Mouse (Mus musculus) ES-Bruce4 (cell line): ENCODE results near the gene Pex13. TPM values are rescaled to one million over a fixed set of nuclear protein-coding genes. Genes with fewer than 3 reads are reported as not detected.

Experiments
- H3K27ac ChIP-seq: 2 replicates; pipeline ENCODE4 v1.5.1; 2012; ENCODE audit warnings: low read length, inconsistent platforms; ENCODE audit not compliant: insufficient read depth
- H3K27me3 ChIP-seq: 2 replicates; pipeline ENCODE4 v1.6.1; 2012; ENCODE audit warnings: mild to moderate bottlenecking, low read length, inconsistent platforms; ENCODE audit not compliant: control insufficient read depth, poor library complexity, insufficient read depth, severe bottlenecking
- H3K36me3 ChIP-seq: 2 replicates; pipeline ENCODE4 v1.6.1; 2012; ENCODE audit warnings: inconsistent platforms, mild to moderate bottlenecking, low read length, moderate library complexity; ENCODE audit not compliant: control insufficient read depth, poor library complexity, insufficient read depth, severe bottlenecking
- H3K4me1 ChIP-seq: one replicate; pipeline ENCODE4 v1.8.1; 2011; ENCODE audit warnings: low read length; ENCODE audit not compliant: control insufficient read depth, insufficient read depth
- H3K4me3 ChIP-seq: 2 replicates; pipeline ENCODE4 v1.5.1; 2011; ENCODE audit warnings: low read depth, mild to moderate bottlenecking, low read length
- H3K9ac ChIP-seq: 2 replicates; pipeline ENCODE4 v1.6.1; 2012; ENCODE audit warnings: low read depth, mild to moderate bottlenecking, inconsistent platforms; ENCODE audit not compliant: poor library complexity, severe bottlenecking
- H3K9me3 ChIP-seq: replicated peaks from 2 replicates; pipeline ENCODE4 v1.6.1; 2012; ENCODE audit warnings: mild to moderate bottlenecking, low read length, inconsistent platforms; ENCODE audit not compliant: control insufficient read depth, poor library complexity, insufficient read depth, severe bottlenecking
- CTCF ChIP-seq: IDR thresholded peaks from one replicate; pipeline ENCODE4 v1.8.1; 2011; ENCODE audit warnings: low read depth, low read length
- EP300 ChIP-seq: IDR thresholded peaks from 2 replicates; pipeline ENCODE4 v1.6.1; 2011; ENCODE audit warnings: low read depth, low read length; ENCODE audit not compliant: insufficient read depth
- POLR2A ChIP-seq: IDR thresholded peaks from one replicate; pipeline ENCODE4 v1.8.1; 2011; ENCODE audit warnings: low read length; ENCODE audit not compliant: insufficient read depth
- polyA plus RNA-seq: library from polyadenylated mRNA; stranded (reverse); fragments of >200 nt; gene quantifications from 2 replicates; pipeline ENCODE4 v1.2.4, GENCODE M21; 2011; ENCODE audit warnings: low read depth; ENCODE audit not compliant: missing spikeins, insufficient read depth, insufficient read length

Gene Pex13
- polyA plus RNA-seq, 1 experiment = 63.0 TPM

DNA sequence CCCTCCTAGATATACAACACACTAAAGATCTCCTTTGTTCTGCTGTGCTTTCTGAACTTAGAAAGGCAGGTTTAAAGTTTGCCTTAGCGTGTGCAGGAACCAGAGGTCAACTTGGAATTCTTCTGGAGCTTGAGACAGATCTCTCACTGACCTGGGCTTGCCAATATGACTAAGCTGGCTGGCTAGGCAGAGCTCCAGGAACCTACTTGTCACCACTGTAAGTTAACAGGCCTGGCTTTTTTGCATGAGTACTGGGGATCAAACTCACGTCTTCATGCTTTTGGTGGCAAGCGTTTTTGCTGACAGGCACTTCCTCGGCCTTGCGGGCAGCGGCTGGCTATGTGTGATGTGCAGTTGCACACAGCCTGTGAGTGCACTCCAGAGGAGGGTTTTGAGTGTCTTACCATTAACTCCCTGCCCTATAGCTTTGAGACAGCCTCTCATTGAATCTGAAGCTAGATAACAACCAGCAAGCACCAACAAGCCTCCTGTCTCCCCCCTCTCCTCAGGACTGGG lies 14.7 kb upstream of the Pex13 start:
- peaks cover 16% of the 10 kb centered on the region for H3K36me3 ChIP-seq

DNA sequence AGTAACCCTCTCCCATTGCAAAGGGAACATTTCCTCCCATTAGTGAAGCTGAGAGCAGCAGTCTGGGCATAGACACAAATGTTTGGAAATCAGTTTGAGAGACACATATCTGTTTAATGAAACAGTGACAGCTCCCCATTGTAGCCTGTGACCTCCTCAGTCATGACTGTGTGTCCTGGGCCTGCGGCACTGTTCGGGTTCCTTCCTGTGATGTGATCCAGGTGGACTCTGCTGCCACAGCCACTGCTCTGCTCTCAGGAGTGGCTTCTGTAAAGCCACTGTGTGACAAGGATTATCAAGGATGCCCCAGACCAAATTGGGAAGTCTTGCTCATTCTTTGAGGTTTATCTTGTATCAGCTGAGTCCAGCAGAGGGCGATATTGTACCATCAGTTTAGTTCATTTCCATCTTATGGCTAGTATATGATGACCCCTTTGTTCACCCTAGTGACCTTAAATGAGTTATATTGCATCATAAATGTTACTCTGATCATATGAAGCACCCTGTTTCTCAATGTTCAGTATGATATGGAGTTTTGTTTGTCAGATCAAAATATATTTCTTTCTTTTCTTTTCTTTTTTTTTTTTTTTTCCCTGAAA lies 13.4 kb upstream of the Pex13 start:
- Histone ChIP-seq H3K9ac (no peak overlapping the region), H3K27ac (no peak overlapping the region), H3K36me3 (peaks cover 22% of the 10 kb centered on the region), H3K27me3 (no peaks in the 10 kb centered on the region), H3K4me1 (no peaks in the 10 kb centered on the region), H3K9me3 (no peaks in the 10 kb centered on the region), H3K4me3 (no peak overlapping the region)
- TF ChIP-seq CTCF = no peak
- no peak for TF ChIP-seq EP300
- TF ChIP-seq POLR2A = no peak

More for the DNA sequence above, 14.7 kb upstream of the Pex13 start:
- Histone ChIP-seq H3K27ac (no peak overlapping the region), H3K4me3 (no peak overlapping the region), H3K9me3 (no peaks in the 10 kb centered on the region), H3K4me1 (no peaks in the 10 kb centered on the region), H3K27me3 (no peaks in the 10 kb centered on the region), H3K9ac (no peak overlapping the region)
- no peak for TF ChIP-seq POLR2A
- TF ChIP-seq EP300 = no peak
- no peak for TF ChIP-seq CTCF

DNA sequence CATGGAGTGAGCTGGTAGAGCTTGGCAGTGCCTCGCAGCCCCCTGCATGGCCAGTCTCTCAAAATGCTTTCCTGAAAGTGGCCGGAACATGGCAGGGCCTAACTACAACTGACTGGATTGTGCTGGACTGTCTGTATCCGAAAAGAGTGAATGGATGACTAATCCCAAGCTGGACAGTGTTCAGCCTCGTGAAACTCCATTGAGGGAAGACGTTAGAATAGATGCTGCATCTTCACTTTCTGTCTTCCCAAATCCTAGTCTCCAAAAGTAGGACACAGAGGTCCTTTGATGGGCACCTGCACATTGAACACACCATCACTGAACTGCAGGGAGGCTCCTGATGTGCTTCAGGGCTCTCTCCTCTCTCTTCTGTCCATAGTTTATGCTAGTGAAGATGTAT lies 10.3 kb upstream of the Pex13 start:
- Histone ChIP-seq H3K4me3 (no peak overlapping the region), H3K27ac (no peak overlapping the region), H3K9ac (no peak overlapping the region), H3K36me3 (peaks cover 33% of the 10 kb centered on the region), H3K4me1 (no peaks in the 10 kb centered on the region), H3K27me3 (no peaks in the 10 kb centered on the region), H3K9me3 (no peaks in the 10 kb centered on the region)
- TF ChIP-seq POLR2A (no peak), CTCF (no peak), EP300 (no peak)

DNA sequence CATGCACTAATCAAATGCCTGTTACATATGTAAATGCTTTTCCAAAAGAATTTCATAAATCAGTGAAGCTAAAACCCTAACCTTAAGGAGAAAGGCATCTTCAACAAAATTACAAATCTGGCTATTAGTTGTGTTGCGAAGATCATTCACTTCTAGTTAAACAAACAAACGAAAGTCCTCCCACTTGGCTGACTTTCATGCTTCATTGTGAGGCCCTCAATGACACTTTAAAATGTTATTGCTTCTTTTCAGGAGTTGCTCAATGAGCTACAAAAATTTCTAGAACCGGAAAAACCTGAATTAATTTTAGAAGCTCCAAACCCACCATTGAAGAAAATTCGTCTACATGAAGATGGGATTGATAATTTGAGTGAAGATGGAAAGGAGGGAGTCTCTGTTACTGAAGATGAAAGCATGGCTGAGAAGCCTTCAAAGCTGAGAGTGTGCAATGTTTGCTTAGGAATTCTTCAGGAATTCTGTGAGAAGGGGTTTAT lies 6.5 kb upstream of the Pex13 start:
- TF ChIP-seq POLR2A (no peak), CTCF (no peak), EP300 (no peak)
- Histone ChIP-seq H3K4me1 (no peaks in the 10 kb centered on the region), H3K9ac (no peak overlapping the region), H3K27ac (no peak overlapping the region), H3K4me3 (no peak overlapping the region), H3K36me3 (peaks cover 38% of the 10 kb centered on the region), H3K27me3 (no peaks in the 10 kb centered on the region), H3K9me3 (no peaks in the 10 kb centered on the region)

DNA sequence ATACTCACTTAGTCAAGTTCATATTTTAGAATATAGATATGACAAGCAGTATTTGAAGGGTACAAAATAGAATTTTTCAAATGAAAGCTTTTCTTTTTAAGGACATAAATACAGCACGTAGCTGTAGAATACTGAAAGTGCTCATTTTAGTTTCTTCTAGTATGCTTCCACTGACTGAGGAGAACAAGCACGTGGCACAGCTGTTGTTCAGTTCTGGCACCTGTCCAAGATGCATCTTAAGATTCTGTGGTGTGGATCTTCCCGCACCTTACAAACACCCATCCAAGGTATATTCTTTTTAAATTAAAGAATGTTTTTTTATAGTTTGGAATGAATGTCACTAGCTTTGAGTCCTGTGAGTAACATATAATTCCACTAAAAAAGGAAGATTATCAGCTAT lies 1.4 kb upstream of the Pex13 start:
- no peak overlapping the region for H3K27ac ChIP-seq
- peaks cover under 1% of the 10 kb centered on the region for H3K4me1 ChIP-seq
- TF ChIP-seq POLR2A (no peak), EP300 (no peak), CTCF (no peak)
- peak overlapping the region; percentile 93; the same call in 1 of the 2 replicates for H3K9ac ChIP-seq
- peaks cover 7% of the 10 kb centered on the region for H3K36me3 ChIP-seq
- no peaks in the 10 kb centered on the region for H3K27me3 ChIP-seq
- no peak overlapping the region; the same call in 1 of the 2 replicates for H3K4me3 ChIP-seq
- H3K9me3 ChIP-seq = no peaks in the 10 kb centered on the region

DNA sequence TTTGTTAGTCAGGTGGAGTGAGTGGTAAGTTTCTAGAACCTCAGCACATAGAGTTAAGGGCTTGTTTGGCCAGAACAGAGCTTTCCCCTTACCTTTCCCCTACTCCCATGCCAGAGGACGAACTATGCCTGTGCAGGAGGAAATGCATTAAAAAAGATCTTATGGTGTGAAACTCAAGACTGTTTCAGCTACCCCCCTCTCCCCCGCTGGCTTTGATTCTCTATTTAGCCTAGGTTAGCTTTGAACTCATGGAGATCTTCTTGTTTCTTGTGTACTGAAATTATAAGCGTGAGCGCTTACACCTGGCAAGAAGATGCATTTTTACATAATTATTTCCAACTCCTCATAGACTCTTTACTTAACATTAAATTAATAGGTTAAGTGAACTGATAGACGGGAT lies 767 bp upstream of the Pex13 start:
- H3K4me3 ChIP-seq = peak overlapping the region; percentile 74
- no peak for TF ChIP-seq CTCF
- no peak for TF ChIP-seq POLR2A
- TF ChIP-seq EP300 = no peak
- H3K27me3 ChIP-seq = no peaks in the 10 kb centered on the region
- H3K9me3 ChIP-seq = no peaks in the 10 kb centered on the region
- H3K4me1 ChIP-seq = peaks cover 1% of the 10 kb centered on the region
- H3K27ac ChIP-seq = peak overlapping the region; percentile 64
- H3K36me3 ChIP-seq = peaks cover 7% of the 10 kb centered on the region; the same call in 1 of the 2 replicates
- H3K9ac ChIP-seq = peak overlapping the region; percentile 93
